Mouse (Mus musculus) G1E (cell line): Measurements from ENCODE around the gene Gpr68.

ENCODE experiments used
- CTCF ChIP-seq: IDR thresholded peaks from 2 replicates; pipeline ENCODE4 v1.5.1; 2012; ENCODE audit warnings: low read depth, low read length, inconsistent platforms, mixed read lengths
- GATA1 ChIP-seq: IDR thresholded peaks from 2 replicates; pipeline ENCODE4 v1.6.1; 2012; ENCODE audit warnings: borderline replicate concordance, low read length, inconsistent platforms, mixed read lengths
- GATA2 ChIP-seq: IDR thresholded peaks from 2 replicates; pipeline ENCODE4 v1.6.1; 2012; ENCODE audit warnings: low read depth, low read length, inconsistent platforms, borderline replicate concordance
- POLR2AphosphoS5 ChIP-seq: IDR thresholded peaks from 2 replicates; pipeline ENCODE4 v1.6.1; 2012; ENCODE audit warnings: low read depth, low read length, inconsistent platforms; ENCODE audit not compliant: insufficient replicate concordance
- TAL1 ChIP-seq: conservative IDR thresholded peaks from 2 replicates; pipeline ENCODE4 v1.6.1; 2012; ENCODE audit warnings: low read depth, low read length, inconsistent platforms, mixed read lengths

GRCm38 (mm10) chr12:100868049-100868622, 39.9 kb downstream of the Gpr68 start:
- TF ChIP-seq CTCF (no peak), GATA1 (no peak), TAL1 (no peak), GATA2 (no peak), POLR2AphosphoS5 (no peak)
